Mouse (Mus musculus): Measurements from ENCODE around the gene Zscan26. TPM values are rescaled to one million over a fixed set of nuclear protein-coding genes. Genes with fewer than 3 reads are reported as not detected.
"Not testable (repeated sequence)": the region's sequence is repeated elsewhere in the genome, so short reads cannot be mapped to it uniquely, and the experiment has no call there.

Gene Zscan26
- 10 to 100 TPM; 21.7 to 24.1 TPM for total RNA-seq (2021)
- long read RNA-seq, experiment 1, full-length matches to known transcripts = 1 of 2 reads
- long read RNA-seq, experiment 1, partial matches to known transcripts = 0 of 2 reads
- long read RNA-seq, experiment 1, other reads (novel, unspliced or antisense) = 1 of 2 reads
- long read RNA-seq, experiment 2, full-length matches to known transcripts = 1 of 1 reads
- long read RNA-seq, experiment 2, partial matches to known transcripts = 0 of 1 reads
- long read RNA-seq, experiment 2, other reads (novel, unspliced or antisense) = 0 of 1 reads

DNA sequence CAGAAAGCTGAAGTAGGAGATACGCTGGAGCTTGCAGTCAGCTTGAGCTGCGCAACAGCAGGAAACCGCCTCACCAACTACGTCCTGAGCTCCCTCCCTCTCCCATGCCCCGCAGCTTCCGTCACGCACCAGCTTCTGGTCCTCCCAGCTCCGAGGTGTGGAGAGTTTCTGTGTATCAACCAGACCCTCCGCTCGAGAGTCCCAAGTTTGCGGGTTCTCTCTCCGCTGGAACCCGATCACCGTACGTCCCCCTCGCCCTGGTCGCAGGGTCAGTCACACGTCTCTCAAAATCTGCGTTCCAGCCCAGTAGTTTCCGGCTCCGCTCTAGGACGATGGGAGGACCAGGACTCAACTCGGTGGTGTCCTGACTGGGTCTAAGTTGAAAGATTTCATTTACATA is at the start of gene Zscan26:
TSS of gene Zscan26 (minus strand) at position 282 of the 400 bp plus-strand sequence.
- intact Hi-C loops (cut with DNase I) = loop anchor here (2.0 to 5.0 kb wide), 4 partner anchors 51 to 91 kb away; partner anchors contain the start of genes Zkscan3, Zkscan8 and Zscan12

DNA sequence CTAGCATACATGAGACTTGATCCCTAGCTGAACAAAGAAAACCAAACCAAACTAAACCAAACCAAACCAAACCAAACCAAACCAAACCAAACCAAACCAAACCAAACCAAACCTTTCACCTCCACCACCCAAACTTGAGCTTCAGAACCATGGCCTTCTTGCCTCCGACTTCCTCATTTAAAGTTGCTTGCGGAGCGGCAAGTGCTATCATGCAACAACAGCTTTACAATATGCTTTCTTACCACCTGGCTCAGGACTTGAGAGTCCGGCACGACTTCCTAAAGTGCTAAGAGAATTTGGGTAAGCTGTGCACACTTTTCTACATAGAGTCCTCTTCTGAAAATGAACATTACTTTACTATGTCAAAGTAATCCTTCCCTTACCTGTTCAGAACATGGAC is 48.8 kb upstream of the Zscan26 start:
- DNase-seq = no peak
- intact Hi-C loops (cut with DNase I) = no loop called here

More for the DNA sequence above, at the start of gene Zscan26:
- DNase-seq = peak; percentile 83 to 85

DNA sequence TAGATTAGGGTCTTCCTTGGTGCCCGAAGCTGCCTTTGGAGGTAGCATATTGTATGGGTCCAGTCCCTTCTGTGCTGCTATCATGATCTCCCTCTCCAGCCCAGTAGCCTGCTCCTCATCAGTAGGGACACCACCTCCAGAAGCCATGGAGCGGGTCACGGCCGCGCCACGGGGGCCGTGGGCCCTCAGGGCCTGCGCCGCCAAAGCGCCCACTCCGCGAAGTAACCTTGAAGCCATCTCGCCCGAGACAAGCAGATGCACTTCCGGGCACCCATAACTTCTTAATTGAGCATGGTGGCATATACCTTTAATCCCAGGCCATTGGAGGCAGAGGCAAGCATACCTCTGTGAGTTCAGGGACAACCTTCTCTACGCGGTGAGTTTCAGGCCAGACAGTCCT is 47.7 kb upstream of the Zscan26 start, which contains the start of gene Gm11273:
TSS of gene Gm11273 (minus strand) at position 237 of the 400 bp plus-strand sequence.
- intact Hi-C loops (cut with DNase I); DNase-seq: not testable (repeated sequence)

DNA sequence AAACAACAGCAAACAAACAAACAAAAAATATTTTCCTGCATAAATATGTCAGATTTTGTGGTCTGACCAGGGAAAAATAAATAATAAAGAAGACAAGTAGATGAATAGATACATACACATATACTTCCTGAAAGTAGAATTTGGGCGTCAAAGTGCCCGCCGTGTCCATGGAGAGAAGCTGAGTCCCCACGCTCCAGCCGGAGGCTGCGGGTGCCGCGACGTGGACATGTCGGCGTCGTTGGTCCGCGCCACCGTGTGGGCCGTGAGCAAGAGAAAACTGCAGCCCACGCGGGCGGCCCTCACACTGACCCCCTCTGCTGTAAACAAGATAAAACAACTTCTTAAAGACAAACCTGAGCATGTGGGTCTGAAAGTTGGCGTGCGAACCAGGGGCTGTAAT is 41.5 kb upstream of the Zscan26 start, which contains the start of gene AK157302:
TSS of gene AK157302 (plus strand) at position 144 of the 400 bp plus-strand sequence.
- intact Hi-C loops (cut with DNase I) = no loop called here
- peak in 1 of 2 experiments; percentile 22 for DNase-seq

DNA sequence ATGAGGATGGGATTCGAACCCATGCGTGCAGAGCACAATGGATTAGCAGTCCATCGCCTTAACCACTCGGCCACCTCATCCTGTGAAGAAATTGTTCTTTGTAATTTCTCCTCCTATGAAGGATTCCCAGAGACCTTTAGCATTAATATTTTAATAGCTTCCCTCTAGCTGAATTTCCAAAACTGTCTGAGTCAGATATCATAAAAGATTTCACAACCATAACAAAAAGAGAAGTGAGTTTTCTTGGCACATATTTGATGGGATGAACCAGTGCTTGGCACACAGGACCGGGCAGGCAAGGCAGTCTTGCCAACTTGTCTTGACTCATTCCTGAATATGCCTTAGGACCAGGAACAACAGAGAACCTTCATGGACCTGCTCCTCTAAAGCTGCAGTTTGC is 39.3 kb upstream of the Zscan26 start:
- intact Hi-C loops (cut with DNase I) = no loop called here
- DNase-seq = no peak

DNA sequence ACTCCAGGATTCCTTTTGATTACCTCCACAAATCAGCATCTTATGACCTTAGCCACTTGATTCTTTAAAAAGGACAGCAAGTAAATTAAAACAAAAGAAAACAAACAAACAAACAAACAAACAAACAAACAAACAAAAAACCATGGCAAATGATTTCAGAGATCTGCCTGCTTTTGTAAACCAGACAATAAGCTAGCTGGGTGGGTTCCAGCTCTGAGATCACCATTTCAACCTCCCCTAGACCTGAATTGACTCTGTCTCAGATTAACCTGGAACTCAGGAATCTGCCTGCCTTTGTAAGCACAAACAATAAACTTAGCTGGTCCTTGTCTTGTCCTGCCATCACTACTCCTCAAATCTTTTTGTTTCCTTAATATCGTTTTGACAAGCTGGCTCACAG is 33.4 kb upstream of the Zscan26 start:
- intact Hi-C loops (cut with DNase I) = no loop called here
- no peak for DNase-seq

DNA sequence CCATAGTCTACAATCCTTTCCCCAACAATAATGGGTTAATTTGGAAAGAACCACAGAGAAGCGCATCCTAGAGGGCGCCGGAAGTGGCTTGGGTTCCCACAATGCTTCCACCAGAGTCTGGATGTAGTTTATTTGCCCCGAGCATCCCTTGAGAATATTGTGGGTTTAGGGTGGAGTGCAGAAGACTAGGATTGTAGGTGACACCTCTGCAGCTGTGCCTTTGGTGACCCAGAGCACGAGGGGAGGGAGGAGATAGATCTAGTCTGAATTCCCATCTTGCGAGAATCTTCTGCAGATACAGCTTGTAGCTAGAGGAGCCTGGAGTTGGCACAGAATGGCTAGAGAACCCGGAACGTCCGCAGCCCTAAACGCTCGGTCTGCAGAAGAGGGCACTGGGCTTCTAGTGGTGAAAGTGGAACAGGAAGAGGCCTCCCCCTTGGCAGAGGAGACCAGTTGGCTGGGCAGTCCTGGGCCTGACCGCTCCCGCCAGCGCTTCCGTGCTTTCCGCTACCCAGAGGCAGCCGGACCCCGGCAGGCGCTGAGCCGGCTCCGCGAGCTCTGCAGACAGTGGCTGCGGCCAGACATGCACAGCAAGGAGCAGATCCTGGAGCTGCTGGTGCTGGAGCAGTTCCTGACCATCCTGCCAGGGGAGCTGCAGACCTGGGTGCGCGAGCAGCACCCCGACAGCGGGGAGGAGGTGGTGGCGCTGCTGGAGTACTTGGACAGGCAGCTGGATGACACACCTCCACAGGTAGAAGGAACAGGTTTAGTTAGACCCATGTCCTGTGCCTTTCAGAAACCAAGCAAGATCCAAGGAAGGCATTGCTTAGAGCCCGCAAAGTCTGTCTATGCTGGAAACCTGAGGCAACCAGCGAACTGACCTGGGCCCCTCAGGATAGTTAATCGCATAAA is 25.5 kb upstream of the Zscan26 start, which contains the start of the genes Zkscan4 and Gm10065:
TSS of gene Zkscan4 (plus strand) at position 149 of the 912 bp plus-strand sequence.
TSS of gene Gm10065 (minus strand) at position 683 of the 912 bp plus-strand sequence.
- peak; percentile 49 to 75 for DNase-seq
- intact Hi-C loops (cut with DNase I) = not testable (repeated sequence)

DNA sequence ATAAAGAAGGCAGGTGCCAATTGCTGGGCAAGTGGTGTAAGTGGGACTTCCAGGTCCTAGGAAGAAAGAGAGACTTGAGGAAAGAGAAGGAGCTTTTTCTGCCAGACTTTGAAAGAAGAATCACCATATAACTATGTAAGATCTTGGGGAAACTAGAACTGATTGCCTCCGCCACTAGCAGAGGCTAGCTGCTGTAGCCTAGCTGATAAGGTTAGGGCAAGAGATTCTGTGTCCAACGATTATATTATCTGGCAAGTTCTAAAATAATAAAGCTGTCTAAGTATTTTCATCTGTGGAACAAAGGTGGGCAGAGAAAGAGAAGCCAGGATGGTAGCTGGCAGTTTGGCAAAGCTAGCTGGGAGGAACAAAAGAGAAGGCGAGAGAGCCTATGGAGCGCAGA is 18.9 kb upstream of the Zscan26 start:
- DNase-seq = no peak
- intact Hi-C loops (cut with DNase I) = no loop called here

DNA sequence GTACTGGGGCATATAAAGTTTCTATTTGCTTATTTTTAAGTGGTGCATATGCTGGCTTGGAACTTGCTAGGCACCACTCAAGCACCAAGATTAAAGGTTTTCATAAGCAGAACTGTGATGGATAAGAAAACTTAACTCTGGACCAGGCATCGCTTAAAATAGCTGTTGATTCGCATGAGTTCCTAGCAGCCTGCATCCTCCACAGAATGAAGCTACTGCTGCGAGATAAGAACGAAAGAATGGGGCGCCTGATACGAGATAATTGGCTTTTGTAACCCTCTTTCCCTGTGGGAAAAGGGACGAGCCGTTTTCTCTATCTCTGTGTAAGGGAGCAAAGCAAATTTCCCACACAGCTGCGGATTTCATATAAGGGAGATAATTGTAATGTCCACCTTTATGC is 15.6 kb upstream of the Zscan26 start:
- intact Hi-C loops (cut with DNase I) = no loop called here
- no peak for DNase-seq

DNA sequence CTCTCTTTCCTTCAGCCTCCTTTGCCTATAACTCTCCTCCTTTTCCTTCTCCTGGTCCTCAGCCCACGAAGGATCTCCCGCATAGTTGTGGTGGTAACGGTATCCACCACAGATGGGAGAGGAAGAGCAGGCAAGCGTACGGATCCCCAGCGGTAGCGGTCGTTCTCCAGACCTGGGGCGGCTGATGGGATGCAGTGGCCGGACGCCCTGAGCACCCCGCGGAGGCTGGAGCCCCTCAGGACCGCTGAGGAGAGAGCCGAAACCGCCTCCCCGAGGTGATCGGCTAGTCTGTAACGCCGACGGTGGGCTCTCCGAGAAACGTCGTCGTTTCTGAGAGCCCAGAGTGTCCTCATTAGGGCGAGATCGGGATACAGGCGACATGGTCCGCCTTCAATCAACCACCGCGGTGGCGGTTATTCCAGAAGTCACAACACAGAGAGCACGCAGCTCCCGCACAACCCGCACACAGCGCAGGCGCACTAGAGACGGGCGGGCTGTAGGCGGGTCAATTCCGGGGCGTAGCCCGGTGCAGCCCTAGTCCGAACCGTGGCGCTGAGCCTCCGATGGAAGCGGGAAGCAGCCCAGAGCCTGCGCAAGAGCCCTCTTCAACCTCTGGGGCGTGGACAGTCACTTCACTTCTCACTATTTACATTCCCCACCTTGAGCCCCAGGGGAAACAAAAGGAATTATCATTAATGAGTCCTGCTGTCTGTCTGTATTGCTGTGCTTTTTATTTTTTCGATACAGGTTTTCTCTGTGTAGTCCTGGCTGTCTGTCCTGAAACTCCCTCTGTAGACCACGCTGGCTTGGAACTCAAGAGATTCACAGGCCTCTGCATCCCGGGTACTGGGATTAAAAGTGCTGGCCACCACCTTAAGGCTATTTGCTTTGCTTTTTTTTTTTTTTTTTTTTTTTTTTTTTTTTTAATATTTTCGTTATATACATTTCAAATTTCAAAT is 14.8 kb upstream of the Zscan26 start, which contains the start of gene Nkapl:
TSS of gene Nkapl (minus strand) at position 449 of the 959 bp plus-strand sequence.
- intact Hi-C loops (cut with DNase I) = no loop called here

DNA sequence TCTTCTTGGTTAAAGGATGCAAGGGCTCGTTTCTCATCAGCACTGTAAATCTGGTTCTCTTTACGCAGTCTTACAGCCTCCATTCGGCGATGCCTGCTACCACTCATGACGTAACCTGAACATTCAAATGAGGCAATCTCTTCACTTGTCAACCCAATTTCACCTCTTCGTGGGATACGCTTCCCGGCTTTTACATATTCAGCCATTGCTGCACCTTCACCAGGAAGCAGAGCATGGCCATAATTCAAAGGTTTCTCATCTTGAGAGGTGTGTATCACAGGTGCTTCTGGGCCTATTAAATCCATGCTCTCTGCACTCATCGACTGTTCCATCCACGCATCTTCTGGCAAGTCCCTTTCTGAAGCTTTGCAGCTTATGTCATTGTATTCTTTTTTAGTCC is 13.8 kb upstream of the Zscan26 start:
- DNase-seq = no peak
- intact Hi-C loops (cut with DNase I) = no loop called here

More for the DNA sequence above, 14.8 kb upstream of the Zscan26 start, which contains the start of gene Nkapl:
- DNase-seq = peak; percentile 86 to 87

DNA sequence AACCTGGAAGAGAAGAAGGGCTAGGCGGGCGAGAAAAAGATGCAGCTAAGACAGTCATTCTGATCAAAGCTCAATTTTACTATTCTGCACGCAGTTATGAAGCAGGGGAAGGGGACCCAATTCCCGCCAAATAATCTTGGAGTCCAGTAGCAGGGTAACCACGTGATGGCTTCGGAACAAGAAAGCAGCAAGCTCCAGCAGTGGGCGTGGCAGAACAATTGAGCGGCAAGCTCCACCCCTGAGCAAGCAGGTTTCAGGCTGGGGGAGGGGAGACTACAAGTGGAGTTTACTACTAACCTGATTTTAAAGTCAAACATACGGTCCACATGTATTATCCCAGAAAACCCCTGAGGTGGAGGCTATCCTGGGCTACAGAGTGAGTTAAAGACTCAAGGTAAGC is 9.0 kb upstream of the Zscan26 start:
- intact Hi-C loops (cut with DNase I); DNase-seq: not testable (repeated sequence)

DNA sequence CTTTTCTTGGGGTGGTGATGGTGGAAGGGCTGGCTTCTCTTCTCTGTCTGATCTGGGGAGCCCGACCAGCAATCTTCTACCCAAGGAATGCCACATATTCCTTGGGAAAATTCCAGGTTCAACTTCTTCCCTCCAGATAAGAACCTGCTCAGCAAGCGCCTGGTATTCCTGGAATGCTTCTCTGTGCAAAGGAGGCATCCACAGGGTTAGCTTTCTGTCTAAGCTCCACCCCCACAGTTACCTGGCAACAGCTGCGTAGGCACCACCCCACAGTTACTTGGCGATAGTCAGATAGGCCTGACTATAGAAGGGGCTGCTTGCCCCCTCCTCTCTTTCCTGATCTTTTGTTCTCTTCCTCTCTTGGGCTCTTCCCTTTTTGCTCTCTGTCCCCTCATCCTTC is 2.8 kb upstream of the Zscan26 start:
- DNase-seq = no peak
- intact Hi-C loops (cut with DNase I) = no loop called here

DNA sequence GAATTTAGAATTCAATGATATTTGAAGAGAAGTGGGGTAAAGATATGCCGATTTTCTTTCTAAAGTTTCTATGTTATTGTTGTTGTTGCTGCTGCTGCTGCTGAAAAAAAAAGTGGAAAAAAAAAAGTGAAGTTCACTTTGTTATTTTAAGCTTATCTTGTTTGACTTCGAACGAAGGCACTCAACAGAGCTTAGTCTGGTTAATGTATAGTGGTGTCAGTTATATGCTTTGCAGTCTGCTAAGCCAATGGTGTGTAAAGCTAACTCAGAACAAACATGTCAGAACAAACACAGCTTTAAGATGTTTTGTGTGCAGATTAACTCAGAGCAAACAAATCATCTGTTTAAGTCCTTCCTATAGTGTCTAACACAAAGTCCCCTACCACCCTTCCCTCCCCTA is 603 bp upstream of the Zscan26 start:
- no peak for DNase-seq
- intact Hi-C loops (cut with DNase I) = loop anchor here (5.0 kb wide), 2 partner anchors 53 to 78 kb away; partner anchors contain the start of gene Zkscan8

DNA sequence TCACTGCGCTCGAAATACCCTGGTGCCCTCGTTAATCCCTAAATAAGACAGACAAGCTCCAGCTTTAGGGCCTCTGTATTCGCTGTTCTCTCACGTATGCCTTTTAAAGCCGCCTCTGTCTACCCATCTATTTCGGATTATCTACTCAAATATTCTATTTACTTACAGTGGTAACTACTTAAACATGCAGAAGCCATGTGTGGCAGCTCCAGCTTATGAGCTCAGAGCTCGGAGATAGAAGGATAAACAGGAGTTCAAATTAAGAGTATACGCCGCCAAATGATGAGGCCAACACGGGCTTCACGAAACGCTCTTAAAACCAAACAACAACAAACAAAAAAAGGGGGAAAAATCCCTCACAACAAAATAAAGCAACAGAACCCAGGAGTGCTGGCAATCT is 488 bp downstream of the Zscan26 start:
- DNase-seq = no peak
- intact Hi-C loops (cut with DNase I) = loop anchor here (2.0 to 5.0 kb wide), 4 partner anchors 50 to 90 kb away; partner anchors contain the start of genes Zkscan3, Zkscan8 and Zscan12

DNA sequence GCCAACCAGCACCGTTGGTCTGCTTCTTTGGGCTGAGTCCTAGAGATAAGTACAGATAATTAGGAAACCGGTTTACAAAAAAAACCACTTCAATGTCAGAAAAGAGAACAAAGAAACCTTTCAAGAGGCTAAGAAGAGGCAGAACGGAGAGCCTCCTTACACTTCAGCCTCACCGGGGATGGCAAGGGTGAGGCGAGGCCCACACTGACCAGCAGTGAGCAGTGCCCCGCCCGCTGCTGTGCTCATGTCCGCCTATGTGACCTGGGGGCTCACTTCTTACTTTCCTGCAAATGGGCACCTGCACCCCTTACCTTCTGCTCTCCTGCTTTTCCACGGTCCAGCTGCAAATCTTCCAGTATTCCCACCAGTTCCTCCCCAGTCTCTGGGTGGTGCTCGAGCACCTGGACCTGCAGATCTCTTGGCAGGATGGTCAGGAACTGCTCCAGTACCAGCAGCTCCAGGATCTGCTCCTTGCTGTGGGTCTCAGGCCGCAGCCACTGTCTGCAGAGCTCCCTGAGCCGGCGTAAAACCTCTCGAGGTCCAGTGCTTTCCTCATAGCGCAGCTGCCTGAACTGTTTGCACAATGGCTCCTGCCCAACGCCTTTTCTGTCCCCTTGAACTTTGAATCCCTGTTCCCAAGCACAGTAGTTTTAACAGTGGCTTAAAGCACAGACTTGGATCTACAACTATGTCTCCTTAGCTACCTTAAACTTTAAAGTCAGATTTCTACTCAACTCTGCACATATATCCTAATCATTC is 5.5 kb downstream of the Zscan26 start:
- intact Hi-C loops (cut with DNase I) = no loop called here

DNA sequence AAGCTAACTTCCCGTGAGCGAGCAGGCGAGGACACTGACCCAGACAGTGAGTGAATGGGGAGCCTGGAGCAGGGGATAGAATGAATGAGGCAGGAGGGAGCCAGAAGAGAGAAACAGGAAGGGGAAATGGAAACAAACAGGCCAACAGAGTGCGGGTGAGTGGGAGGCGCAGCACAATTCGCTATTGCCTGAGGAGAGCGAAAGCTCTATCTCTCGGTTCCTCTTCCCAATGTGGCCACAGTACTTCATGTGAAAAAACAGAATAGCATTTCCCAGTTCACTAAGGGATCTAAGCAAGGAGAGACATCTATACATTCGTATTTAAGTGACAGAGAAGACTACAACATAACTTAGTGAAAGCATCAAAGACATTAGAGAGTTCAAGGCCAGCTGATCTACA is 6.7 kb downstream of the Zscan26 start:
- intact Hi-C loops (cut with DNase I) = no loop called here
- no peak for DNase-seq

More for the DNA sequence above, 5.5 kb downstream of the Zscan26 start:
- no peak for DNase-seq

DNA sequence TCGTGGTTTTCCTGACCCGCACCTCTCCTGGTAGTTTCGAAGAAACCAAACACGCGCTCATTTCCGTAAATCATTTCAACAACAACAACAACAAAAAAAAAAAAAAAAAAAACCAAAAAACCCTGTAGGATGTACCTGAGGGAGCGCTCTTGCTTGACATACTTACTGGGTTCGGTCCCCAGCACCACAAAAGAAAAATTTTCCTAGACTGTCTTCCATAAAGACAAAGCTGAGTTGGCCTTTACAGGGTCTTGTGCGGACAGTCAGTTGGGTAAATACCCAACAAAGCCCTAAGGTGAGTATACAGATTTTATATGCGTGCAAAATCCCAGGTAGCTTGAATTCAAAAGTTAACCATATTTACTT is 12.3 kb downstream of the Zscan26 start:
- DNase-seq = no peak
- intact Hi-C loops (cut with DNase I) = no loop called here

Measured in heart, postnatal 14 days (tissue).